Mouse (Mus musculus): Measurements from ENCODE around the gene Prr36. TPM values are rescaled to one million over a fixed set of nuclear protein-coding genes. Genes with fewer than 3 reads are reported as not detected.
"Not testable (repeated sequence)": the region's sequence is repeated elsewhere in the genome, so short reads cannot be mapped to it uniquely, and the experiment has no call there.

Prr36 gene
- polyA plus RNA-seq, 1 experiment from 2014 or later = 7.1 TPM

GRCm38 (mm10) chr8:4256911-4257310 is 39.7 kb upstream of the Prr36 start:
- Histone ChIP-seq H3K9ac (ENCODE audit: low read depth, low read length) (no peak overlapping the region), H3K4me3 (ENCODE audit: low read length) (no peak overlapping the region), H3K4me1 (ENCODE audit: control insufficient read depth, insufficient read depth, low read length) (peaks cover 25% of the 10 kb centered on the region), H3K4me2 (replicated peaks; ENCODE audit: low read depth, low read length) (0 out of 2 replicates have a peak overlapping the region, but pooled peaks have one; percentile 15), H3K36me3 (ENCODE audit: control insufficient read depth, insufficient read depth, low read length) (peaks cover 51% of the 10 kb centered on the region), H3K27me3 (ENCODE audit: control insufficient read depth, insufficient read depth, low read length) (no peaks in the 10 kb centered on the region), H3K9me3 (ENCODE audit: control insufficient read depth, low read length) (no peaks in the 10 kb centered on the region), H3K27ac (ENCODE audit: low read depth, low read length) (no peak overlapping the region)
- no peak for ATAC-seq (ENCODE audit: low FRiP score, low TSS enrichment)
- 72% methylated on average over 4 of the region's 4 CpGs for WGBS

GRCm38 (mm10) chr8:4255471-4255870 is 38.2 kb upstream of the Prr36 start:
- not testable (repeated sequence) for H3K27me3 ChIP-seq (ENCODE audit: control insufficient read depth, insufficient read depth, low read length); H3K9ac ChIP-seq (ENCODE audit: low read depth, low read length); ATAC-seq (ENCODE audit: low FRiP score, low TSS enrichment); H3K4me2 ChIP-seq (replicated peaks; ENCODE audit: low read depth, low read length); H3K9me3 ChIP-seq (ENCODE audit: control insufficient read depth, low read length); H3K4me3 ChIP-seq (ENCODE audit: low read length); H3K27ac ChIP-seq (ENCODE audit: low read depth, low read length)
- H3K36me3 ChIP-seq (ENCODE audit: control insufficient read depth, insufficient read depth, low read length) = peaks cover 36% of the 10 kb centered on the region
- WGBS = 89% methylated on average over 7 of the region's 7 CpGs
- peaks cover 25% of the 10 kb centered on the region for H3K4me1 ChIP-seq (ENCODE audit: control insufficient read depth, insufficient read depth, low read length)

- H3K36me3 ChIP-seq (ENCODE audit: control insufficient read depth, insufficient read depth, low read length) = peaks cover 26% of the 10 kb centered on the region
- H3K4me1 ChIP-seq (ENCODE audit: control insufficient read depth, insufficient read depth, low read length) = peaks cover 21% of the 10 kb centered on the region
- H3K9ac ChIP-seq (ENCODE audit: low read depth, low read length) = peak overlapping the region; percentile 88; the same call in 1 of the 2 replicates
- no peaks in the 10 kb centered on the region for H3K27me3 ChIP-seq (ENCODE audit: control insufficient read depth, insufficient read depth, low read length)
- no peak overlapping the region for H3K27ac ChIP-seq (ENCODE audit: low read depth, low read length)
- H3K9me3 ChIP-seq (ENCODE audit: control insufficient read depth, low read length) = no peaks in the 10 kb centered on the region
- peak overlapping the region; percentile 91 for H3K4me3 ChIP-seq (ENCODE audit: low read length)
- WGBS = 62% methylated on average over 6 of the region's 6 CpGs
- ATAC-seq (ENCODE audit: low FRiP score, low TSS enrichment) = no peak
- H3K4me2 ChIP-seq (replicated peaks; ENCODE audit: low read depth, low read length) = peak overlapping the region; percentile 58
Measured at GRCm38 (mm10) chr8:4254001-4254400, 36.7 kb upstream of the Prr36 start.

- WGBS = under 1% methylated on average over 69 of the region's 69 CpGs
- H3K4me3 ChIP-seq (ENCODE audit: low read length) = peak within 1 kb of the TSS; percentile 91
- H3K9ac ChIP-seq (ENCODE audit: low read depth, low read length) = peak within 1 kb of the TSS; percentile 88
- peaks cover 21% of the 10 kb centered on the region for H3K4me1 ChIP-seq (ENCODE audit: control insufficient read depth, insufficient read depth, low read length)
- peak within 1 kb of the TSS; percentile 87 for H3K27ac ChIP-seq (ENCODE audit: low read depth, low read length)
- no peaks in the 10 kb centered on the region for H3K9me3 ChIP-seq (ENCODE audit: control insufficient read depth, low read length)
- H3K4me2 ChIP-seq (replicated peaks; ENCODE audit: low read depth, low read length) = peak within 1 kb of the TSS; percentile 58
- peak; percentile 89 for ATAC-seq (ENCODE audit: low FRiP score, low TSS enrichment)
- no peaks in the 10 kb centered on the region for H3K27me3 ChIP-seq (ENCODE audit: control insufficient read depth, insufficient read depth, low read length)
- peaks cover 30% of the 10 kb centered on the region for H3K36me3 ChIP-seq (ENCODE audit: control insufficient read depth, insufficient read depth, low read length)
Measured at GRCm38 (mm10) chr8:4252934-4253841, 35.9 kb upstream of the Prr36 start, which contains the start of gene Snapc2. Gene Snapc2, plus strand, starts transcription at chr8:4253080.

GRCm38 (mm10) chr8:4252116-4252760 is 35.0 kb upstream of the Prr36 start:
- ATAC-seq (ENCODE audit: low FRiP score, low TSS enrichment) = no peak
- H3K4me2 ChIP-seq (replicated peaks; ENCODE audit: low read depth, low read length) = peak overlapping the region; percentile 58
- no peaks in the 10 kb centered on the region for H3K27me3 ChIP-seq (ENCODE audit: control insufficient read depth, insufficient read depth, low read length)
- WGBS = 49% methylated on average over 8 of the region's 8 CpGs
- peaks cover 39% of the 10 kb centered on the region for H3K36me3 ChIP-seq (ENCODE audit: control insufficient read depth, insufficient read depth, low read length)
- peak overlapping the region; percentile 91 for H3K4me3 ChIP-seq (ENCODE audit: low read length)
- peaks cover 12% of the 10 kb centered on the region for H3K4me1 ChIP-seq (ENCODE audit: control insufficient read depth, insufficient read depth, low read length)
- H3K9ac ChIP-seq (ENCODE audit: low read depth, low read length) = 0 out of 2 replicates have a peak overlapping the region, but pooled peaks have one; percentile 88
- no peak overlapping the region for H3K27ac ChIP-seq (ENCODE audit: low read depth, low read length)
- H3K9me3 ChIP-seq (ENCODE audit: control insufficient read depth, low read length) = no peaks in the 10 kb centered on the region

GRCm38 (mm10) chr8:4250306-4250970 is 33.2 kb upstream of the Prr36 start:
- Histone ChIP-seq H3K9me3 (ENCODE audit: control insufficient read depth, low read length) (no peaks in the 10 kb centered on the region), H3K27me3 (ENCODE audit: control insufficient read depth, insufficient read depth, low read length) (no peaks in the 10 kb centered on the region), H3K27ac (ENCODE audit: low read depth, low read length) (no peak overlapping the region), H3K36me3 (ENCODE audit: control insufficient read depth, insufficient read depth, low read length) (peaks cover 42% of the 10 kb centered on the region), H3K4me3 (ENCODE audit: low read length) (no peak overlapping the region), H3K4me2 (replicated peaks; ENCODE audit: low read depth, low read length) (no peak overlapping the region), H3K9ac (ENCODE audit: low read depth, low read length) (no peak overlapping the region), H3K4me1 (ENCODE audit: control insufficient read depth, insufficient read depth, low read length) (peaks cover 9% of the 10 kb centered on the region)
- ATAC-seq (ENCODE audit: low FRiP score, low TSS enrichment) = peak; percentile 26; the same call in 1 of the 2 replicates
- WGBS = 40% methylated on average over 26 of the region's 26 CpGs

GRCm38 (mm10) chr8:4249213-4249612 is 32.0 kb upstream of the Prr36 start:
- H3K9me3 ChIP-seq (ENCODE audit: control insufficient read depth, low read length) = no peaks in the 10 kb centered on the region
- no peak for ATAC-seq (ENCODE audit: low FRiP score, low TSS enrichment)
- H3K4me1 ChIP-seq (ENCODE audit: control insufficient read depth, insufficient read depth, low read length) = peaks cover 6% of the 10 kb centered on the region
- H3K4me3 ChIP-seq (ENCODE audit: low read length) = no peak overlapping the region
- peak overlapping the region; percentile 21; the same call in 1 of the 2 replicates for H3K4me2 ChIP-seq (replicated peaks; ENCODE audit: low read depth, low read length)
- H3K36me3 ChIP-seq (ENCODE audit: control insufficient read depth, insufficient read depth, low read length) = peaks cover 44% of the 10 kb centered on the region
- no peaks in the 10 kb centered on the region for H3K27me3 ChIP-seq (ENCODE audit: control insufficient read depth, insufficient read depth, low read length)
- H3K9ac ChIP-seq (ENCODE audit: low read depth, low read length) = no peak overlapping the region
- peak overlapping the region; percentile 17; the same call in 1 of the 2 replicates for H3K27ac ChIP-seq (ENCODE audit: low read depth, low read length)
- 12% methylated on average over 28 of the region's 29 CpGs for WGBS

- no peaks in the 10 kb centered on the region for H3K27me3 ChIP-seq (ENCODE audit: control insufficient read depth, insufficient read depth, low read length)
- 86% methylated on average over 15 of the region's 15 CpGs for WGBS
- no peak within 1 kb of the TSS for H3K9ac ChIP-seq (ENCODE audit: low read depth, low read length)
- 0 out of 2 replicates have a peak within 1 kb of the TSS, but pooled peaks have one; percentile 21 for H3K4me2 ChIP-seq (replicated peaks; ENCODE audit: low read depth, low read length)
- H3K36me3 ChIP-seq (ENCODE audit: control insufficient read depth, insufficient read depth, low read length) = peaks cover 55% of the 10 kb centered on the region
- H3K4me3 ChIP-seq (ENCODE audit: low read length) = no peak within 1 kb of the TSS
- no peak for ATAC-seq (ENCODE audit: low FRiP score, low TSS enrichment)
- no peaks in the 10 kb centered on the region; the same call in 1 of the 2 replicates for H3K4me1 ChIP-seq (ENCODE audit: control insufficient read depth, insufficient read depth, low read length)
- H3K9me3 ChIP-seq (ENCODE audit: control insufficient read depth, low read length) = no peaks in the 10 kb centered on the region
- H3K27ac ChIP-seq (ENCODE audit: low read depth, low read length) = peak within 1 kb of the TSS; percentile 17; the same call in 1 of the 2 replicates
Measured at GRCm38 (mm10) chr8:4247951-4248540, 30.8 kb upstream of the Prr36 start, which contains the start of gene Tgfbr3l. Gene Tgfbr3l, plus strand, starts transcription at chr8:4248214.
